Mouse (Mus musculus): ENCODE results near the gene Cdc42bpg. TPM values are rescaled to one million over a fixed set of nuclear protein-coding genes. Genes with fewer than 3 reads are reported as not detected.
A peak's percentile ranks its signal among the peaks of the same experiment; 100 is the strongest.
"Not testable (repeated sequence)": the region's sequence is repeated elsewhere in the genome, so short reads cannot be mapped to it uniquely, and the experiment has no call there.

Gene Cdc42bpg
- polyA plus RNA-seq, 1 experiment from 2014 or later = 0.35 TPM

GRCm38 (mm10) chr19:6285632-6286433 lies 20.4 kb upstream of the Cdc42bpg start:
- H3K4me2 ChIP-seq (ENCODE audit: low read depth, low read length) = peak overlapping the region; percentile 61

DNA sequence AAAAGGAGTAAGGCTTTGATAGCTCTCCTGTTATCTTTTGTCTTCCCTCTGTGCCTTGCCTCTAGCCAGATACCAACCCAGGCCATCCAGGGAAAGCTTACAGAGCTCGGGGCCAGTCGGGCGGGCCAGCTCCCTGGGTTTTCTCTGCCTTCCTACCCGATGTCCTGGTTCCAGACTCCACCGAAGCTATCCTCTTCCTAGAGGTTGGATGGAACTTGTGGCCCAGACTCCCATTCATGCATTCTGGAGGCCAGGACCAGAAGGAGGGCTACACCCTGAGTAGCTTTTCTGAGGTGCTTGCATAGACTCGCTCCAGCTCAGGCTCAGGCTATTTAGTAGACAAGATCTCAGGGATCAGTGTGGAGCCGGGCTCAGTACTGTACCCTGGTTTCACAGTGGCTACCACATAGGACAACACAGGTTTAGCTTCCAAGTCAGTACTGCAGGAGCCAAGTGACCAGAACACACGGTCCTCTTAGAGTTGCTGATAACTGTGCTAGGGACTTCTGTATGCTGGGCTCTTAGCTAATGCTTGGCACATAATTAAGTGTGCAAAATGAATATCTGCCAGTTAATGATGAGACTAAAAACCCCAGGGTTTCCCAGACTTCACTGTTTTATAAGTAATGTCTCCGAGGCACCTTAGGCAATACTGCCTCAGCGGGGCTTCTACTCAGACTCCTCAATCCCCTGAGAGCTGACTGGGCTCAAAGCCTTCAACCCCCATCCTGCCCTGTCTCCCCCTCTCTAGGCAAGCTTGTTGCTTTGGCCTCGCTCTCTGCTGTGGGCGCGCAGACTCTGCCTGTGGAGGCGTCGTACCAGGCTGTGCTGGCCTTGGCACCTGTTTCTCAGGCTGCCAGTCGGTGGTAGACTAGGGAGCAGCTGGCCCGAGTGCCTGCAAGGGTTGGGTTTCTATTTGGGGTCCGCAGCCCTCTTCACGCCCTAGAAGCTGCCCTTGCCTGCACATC lies 19.5 kb upstream of the Cdc42bpg start:
- Histone ChIP-seq H3K4me3 (ENCODE audit: low read depth, low read length) (no peak overlapping the region), H3K27ac (ENCODE audit: low read depth) (peak overlapping the region; percentile 87), H3K4me1 (ENCODE audit: insufficient read depth) (peaks cover 73% of the 10 kb centered on the region), H3K9me3 (ENCODE audit: low read length) (no peaks in the 10 kb centered on the region), H3K27me3 (ENCODE audit: insufficient read depth, low read length) (no peaks in the 10 kb centered on the region), H3K36me3 (replicated peaks; ENCODE audit: insufficient read depth, low read length) (peaks cover 28% of the 10 kb centered on the region), H3K9ac (replicated peaks) (peak overlapping the region; percentile 57; the same call in 1 of the 2 replicates), H3K4me2 (ENCODE audit: low read depth, low read length) (peak overlapping the region; percentile 61)
- ATAC-seq (no peak), DNase-seq (no peak)
- WGBS (ENCODE audit: insufficient replicate concordance) = 75% methylated on average over 19 of the region's 19 CpGs
- TF ChIP-seq EP300 (IDR thresholded peaks at IDR 0.05; ENCODE audit: low read depth) (no peak), CTCF (IDR thresholded peaks at IDR 0.05; ENCODE audit: low read depth) (no peak)

More at GRCm38 (mm10) chr19:6285632-6286433, 20.4 kb upstream of the Cdc42bpg start:
- TF ChIP-seq EP300 (IDR thresholded peaks at IDR 0.05; ENCODE audit: low read depth) (peak; percentile 42; the same call in 1 of the 2 replicates), CTCF (IDR thresholded peaks at IDR 0.05; ENCODE audit: low read depth) (no peak)
- Histone ChIP-seq H3K9me3 (ENCODE audit: low read length) (no peaks in the 10 kb centered on the region), H3K9ac (replicated peaks) (peak overlapping the region; percentile 57), H3K4me3 (ENCODE audit: low read depth, low read length) (no peak overlapping the region; the same call in 1 of the 2 replicates), H3K4me1 (ENCODE audit: insufficient read depth) (peaks cover 73% of the 10 kb centered on the region), H3K27ac (ENCODE audit: low read depth) (peak overlapping the region; percentile 87), H3K27me3 (ENCODE audit: insufficient read depth, low read length) (no peaks in the 10 kb centered on the region), H3K36me3 (replicated peaks; ENCODE audit: insufficient read depth, low read length) (peaks cover 36% of the 10 kb centered on the region)
- 29% methylated on average over 7 of the region's 7 CpGs for WGBS (ENCODE audit: insufficient replicate concordance)
- no peak for DNase-seq
- peak; percentile 38 for ATAC-seq

DNA sequence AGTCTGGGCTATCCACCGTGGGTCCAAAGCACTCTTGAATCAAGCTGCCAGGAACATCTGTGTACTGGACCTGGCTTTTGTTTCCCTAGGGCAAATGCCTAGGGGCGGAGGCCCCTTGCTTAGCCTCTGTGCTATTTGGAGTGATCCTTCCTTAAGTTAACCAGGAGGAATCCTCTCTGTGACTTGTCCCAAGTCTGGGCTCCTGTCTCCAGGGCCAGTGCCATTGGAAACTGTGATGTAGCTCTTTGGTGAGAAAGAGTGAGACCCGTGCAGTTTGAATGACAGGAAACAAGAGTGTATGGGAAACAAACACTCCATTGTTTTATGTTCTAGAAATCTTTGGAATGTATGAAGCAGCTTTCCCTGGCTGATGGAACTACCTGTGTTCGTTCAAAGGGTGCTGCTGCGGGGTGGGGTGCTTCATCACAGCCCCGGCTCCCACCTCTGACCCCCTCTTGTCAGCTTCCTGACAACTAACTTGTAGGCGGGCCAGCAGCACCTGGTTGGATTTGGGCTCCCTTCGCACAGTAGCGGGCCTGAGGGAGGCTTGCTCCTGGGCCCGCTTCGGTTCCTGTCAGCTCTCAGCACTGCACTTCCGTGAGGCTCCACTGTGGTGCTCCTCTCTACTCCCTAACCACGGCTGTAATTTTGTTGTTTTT lies 17.9 kb upstream of the Cdc42bpg start:
- peaks cover 21% of the 10 kb centered on the region for H3K36me3 ChIP-seq (replicated peaks; ENCODE audit: insufficient read depth, low read length)
- H3K9me3 ChIP-seq (ENCODE audit: low read length) = no peaks in the 10 kb centered on the region
- WGBS (ENCODE audit: insufficient replicate concordance) = 74% methylated on average over 13 of the region's 13 CpGs
- TF ChIP-seq EP300 (IDR thresholded peaks at IDR 0.05; ENCODE audit: low read depth) = no peak
- no peaks in the 10 kb centered on the region for H3K27me3 ChIP-seq (ENCODE audit: insufficient read depth, low read length)
- peaks cover 65% of the 10 kb centered on the region for H3K4me1 ChIP-seq (ENCODE audit: insufficient read depth)
- DNase-seq = no peak
- H3K4me2 ChIP-seq (ENCODE audit: low read depth, low read length) = no peak overlapping the region
- no peak overlapping the region for H3K27ac ChIP-seq (ENCODE audit: low read depth)
- no peak overlapping the region for H3K4me3 ChIP-seq (ENCODE audit: low read depth, low read length)
- ATAC-seq = no peak
- H3K9ac ChIP-seq (replicated peaks) = no peak overlapping the region

DNA sequence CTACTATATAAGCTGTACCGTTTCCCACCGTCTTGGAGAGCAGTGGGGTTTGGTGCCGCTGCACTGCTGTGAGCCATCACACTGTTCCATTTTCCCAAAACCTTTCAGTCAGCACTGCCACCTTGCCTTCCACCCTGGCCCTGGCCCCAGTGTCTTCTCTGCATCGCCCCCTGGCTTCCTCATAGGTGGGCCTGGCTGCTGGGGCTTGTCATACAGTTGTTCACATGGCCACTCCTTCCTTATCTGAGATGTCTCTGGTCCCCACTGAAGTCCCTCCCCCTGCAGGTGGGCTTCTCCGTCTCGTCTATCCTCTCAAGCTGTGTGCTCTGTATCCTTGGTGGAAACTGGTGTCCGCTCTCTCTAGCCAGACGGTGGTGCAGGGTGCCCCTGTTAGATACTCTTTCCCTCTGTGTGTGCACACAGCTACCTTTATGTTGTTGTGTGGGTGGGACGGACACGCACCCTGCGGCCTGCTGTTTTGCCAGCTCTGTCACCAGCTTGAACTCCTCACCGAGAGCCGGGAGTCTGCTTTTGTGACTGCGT lies 16.5 kb upstream of the Cdc42bpg start:
- no peak overlapping the region for H3K9ac ChIP-seq (replicated peaks)
- peaks cover 53% of the 10 kb centered on the region for H3K4me1 ChIP-seq (ENCODE audit: insufficient read depth)
- TF ChIP-seq CTCF (IDR thresholded peaks at IDR 0.05; ENCODE audit: low read depth) = peak; percentile 38; the same call in 1 of the 2 replicates
- TF ChIP-seq EP300 (IDR thresholded peaks at IDR 0.05; ENCODE audit: low read depth) = no peak
- H3K36me3 ChIP-seq (replicated peaks; ENCODE audit: insufficient read depth, low read length) = peaks cover 28% of the 10 kb centered on the region
- no peak for ATAC-seq
- no peaks in the 10 kb centered on the region for H3K9me3 ChIP-seq (ENCODE audit: low read length)
- 79% methylated on average over 14 of the region's 14 CpGs for WGBS (ENCODE audit: insufficient replicate concordance)
- H3K27ac ChIP-seq (ENCODE audit: low read depth) = no peak overlapping the region
- H3K27me3 ChIP-seq (ENCODE audit: insufficient read depth, low read length) = no peaks in the 10 kb centered on the region
- no peak overlapping the region for H3K4me2 ChIP-seq (ENCODE audit: low read depth, low read length)
- no peak overlapping the region for H3K4me3 ChIP-seq (ENCODE audit: low read depth, low read length)
- DNase-seq = no peak

DNA sequence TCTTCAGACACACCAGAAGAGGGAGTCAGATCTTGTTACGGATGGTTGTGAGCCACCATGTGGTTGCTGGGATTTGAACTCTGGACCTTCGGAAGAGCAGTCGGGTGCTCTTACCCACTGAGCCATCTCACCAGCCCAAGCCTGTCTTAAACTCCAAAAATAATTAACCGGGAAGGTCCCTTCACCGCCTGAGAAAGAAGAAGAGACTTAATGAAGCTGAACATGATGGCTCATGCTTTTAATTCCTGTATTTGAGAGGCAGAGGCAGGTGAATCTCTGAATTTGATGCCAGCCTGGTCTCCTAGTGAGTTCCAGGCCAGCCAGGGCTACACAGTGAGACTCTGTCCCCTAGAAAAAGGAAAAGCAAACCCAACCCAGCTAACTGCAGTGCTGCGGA lies 15.5 kb upstream of the Cdc42bpg start:
- H3K27ac ChIP-seq (ENCODE audit: low read depth) = peak overlapping the region; percentile 92
- peaks cover 36% of the 10 kb centered on the region for H3K36me3 ChIP-seq (replicated peaks; ENCODE audit: insufficient read depth, low read length)
- not testable (repeated sequence) for DNase-seq; H3K4me3 ChIP-seq (ENCODE audit: low read depth, low read length); H3K27me3 ChIP-seq (ENCODE audit: insufficient read depth, low read length); H3K9me3 ChIP-seq (ENCODE audit: low read length); ATAC-seq
- H3K4me2 ChIP-seq (ENCODE audit: low read depth, low read length) = peak overlapping the region; percentile 24; the same call in 1 of the 2 replicates
- WGBS (ENCODE audit: insufficient replicate concordance) = 80% methylated on average over 5 of the region's 6 CpGs
- H3K9ac ChIP-seq (replicated peaks) = peak overlapping the region; percentile 52; the same call in 1 of the 2 replicates
- H3K4me1 ChIP-seq (ENCODE audit: insufficient read depth) = peaks cover 43% of the 10 kb centered on the region

All from liver, postnatal 0 days (tissue).